Mouse (Mus musculus) hindbrain, embryonic 16.5 days (tissue): ENCODE measurements around the gene Myo18b. TPM values are rescaled to one million over a fixed set of nuclear protein-coding genes. Genes with fewer than 3 reads are reported as not detected.

ENCODE experiments used
- ATAC-seq: fragments of 200-750 bp; cut with Nextera tagmentation; 2 replicates; pipeline ENCODE4 v1.8.0; 2017; ENCODE audit warnings: moderate TSS enrichment, moderate library complexity
- H3K27ac ChIP-seq: fragments of 300-500 bp; sonication (generic); 2 replicates; pipeline ENCODE4 v1.5.1; 2014; ENCODE audit warnings: low read depth, mild to moderate bottlenecking, control low read depth, low read length, moderate library complexity
- H3K27me3 ChIP-seq: fragments of 300-500 bp; sonication (generic); replicated peaks from 2 replicates; pipeline ENCODE4 v1.6.1; 2014; ENCODE audit warnings: low read length; ENCODE audit not compliant: control insufficient read depth, insufficient read depth
- H3K36me3 ChIP-seq: fragments of 300-500 bp; sonication (generic); 2 replicates; pipeline ENCODE4 v1.6.1; 2014; ENCODE audit warnings: mild to moderate bottlenecking, low read length, moderate library complexity, mixed read lengths; ENCODE audit not compliant: control insufficient read depth, insufficient read depth
- H3K4me1 ChIP-seq: fragments of 300-500 bp; sonication (generic); 2 replicates; pipeline ENCODE4 v1.6.1; 2014; ENCODE audit warnings: low read depth, low read length; ENCODE audit not compliant: control insufficient read depth, insufficient read depth
- H3K4me2 ChIP-seq: fragments of 300-500 bp; sonication (generic); 2 replicates; pipeline ENCODE4 v1.6.1; 2014; ENCODE audit warnings: mild to moderate bottlenecking, low read length, control low read depth, moderate library complexity
- H3K4me3 ChIP-seq: fragments of 300-500 bp; sonication (generic); 2 replicates; pipeline ENCODE4 v1.5.1; 2014; ENCODE audit warnings: mild to moderate bottlenecking, low read length, control low read depth, moderate library complexity
- H3K9ac ChIP-seq: fragments of 300-500 bp; sonication (generic); 2 replicates; pipeline ENCODE4 v1.6.1; 2014; ENCODE audit warnings: low read depth, mild to moderate bottlenecking, control low read depth, low read length, moderate library complexity
- H3K9me3 ChIP-seq: fragments of 300-500 bp; sonication (generic); 2 replicates; pipeline ENCODE4 v1.6.1; 2014; ENCODE audit warnings: mild to moderate bottlenecking, low read length, moderate library complexity; ENCODE audit not compliant: control insufficient read depth
- WGBS: fragments of 180-500 bp; shearing (Covaris S2); extraction: QIAGEN DNeasy Blood & Tissue Kit; methylation state at CpG from one replicate; pipeline ENCODE4 v1.1.7; 2014; 5-methylcytosine and 5-hydroxymethylcytosine counted together
- polyA plus RNA-seq: library from polyadenylated mRNA; unstranded; fragments of >200 nt; fragmentation: Nextera tagmentation; extraction: Ambion mirVana; gene quantifications from 2 replicates; pipeline ENCODE4 v1.2.1, GENCODE M21; 2015

The Myo18b gene
- polyA plus RNA-seq, 1 experiment from 2014 or later = 1.2 TPM

- Histone ChIP-seq H3K9me3 (no peaks in the 10 kb centered on the region), H3K27me3 (no peaks in the 10 kb centered on the region), H3K4me1 (peaks cover 3% of the 10 kb centered on the region), H3K4me2 (no peak overlapping the region), H3K36me3 (no peaks in the 10 kb centered on the region), H3K27ac (no peak overlapping the region), H3K4me3 (no peak overlapping the region), H3K9ac (no peak overlapping the region)
- 83% methylated on average over 15 of the region's 15 CpGs for WGBS
- ATAC-seq = 0 out of 2 replicates have a peak, but pooled peaks have one; percentile 20
Observed at GRCm38 (mm10) chr5:112791792-112792780, 104.1 kb downstream of the Myo18b start.

- H3K27me3 ChIP-seq = no peaks in the 10 kb centered on the region
- H3K36me3 ChIP-seq = no peaks in the 10 kb centered on the region
- no peak overlapping the region for H3K27ac ChIP-seq
- WGBS = 67% methylated on average over 4 of the region's 4 CpGs
- H3K4me2 ChIP-seq = no peak overlapping the region
- H3K9me3 ChIP-seq = no peaks in the 10 kb centered on the region
- ATAC-seq = 0 out of 2 replicates have a peak, but pooled peaks have one; percentile 17
- H3K9ac ChIP-seq = no peak overlapping the region
- H3K4me1 ChIP-seq = no peaks in the 10 kb centered on the region
- no peak overlapping the region for H3K4me3 ChIP-seq
Observed at GRCm38 (mm10) chr5:112790376-112791111, 105.6 kb downstream of the Myo18b start.

GRCm38 (mm10) chr5:112788441-112788840, 107.7 kb downstream of the Myo18b start:
- no peak overlapping the region for H3K27ac ChIP-seq
- H3K4me2 ChIP-seq = no peak overlapping the region
- no peak overlapping the region for H3K9ac ChIP-seq
- ATAC-seq = no peak
- 92% methylated on average over 2 of the region's 2 CpGs for WGBS
- no peaks in the 10 kb centered on the region for H3K27me3 ChIP-seq
- H3K4me3 ChIP-seq = no peak overlapping the region
- no peaks in the 10 kb centered on the region for H3K36me3 ChIP-seq
- no peaks in the 10 kb centered on the region for H3K9me3 ChIP-seq
- H3K4me1 ChIP-seq = no peaks in the 10 kb centered on the region

DNA sequence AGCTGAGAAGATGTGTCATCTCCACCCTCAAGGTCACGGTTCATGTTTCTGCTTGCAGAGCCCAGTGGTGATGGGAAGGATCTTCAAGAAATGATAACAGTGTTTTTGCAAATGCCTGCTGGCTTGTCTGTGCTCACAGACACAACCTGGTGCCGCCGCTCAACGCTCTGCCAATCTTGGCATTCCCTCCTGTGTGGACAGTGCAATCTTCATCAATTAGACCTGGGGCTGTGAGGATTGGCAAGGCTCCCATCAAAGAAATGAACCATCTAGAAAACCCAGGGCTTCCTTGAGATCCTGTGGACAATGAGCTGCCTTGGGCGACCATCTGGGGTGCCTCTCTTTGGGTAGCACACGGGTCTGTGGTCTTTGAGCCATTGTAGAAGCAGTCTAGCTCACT, 109.4 kb downstream of the Myo18b start:
- 80% methylated on average over 6 of the region's 6 CpGs for WGBS
- no peak overlapping the region for H3K4me3 ChIP-seq
- no peaks in the 10 kb centered on the region for H3K4me1 ChIP-seq
- H3K4me2 ChIP-seq = no peak overlapping the region
- H3K9me3 ChIP-seq = no peaks in the 10 kb centered on the region
- no peak overlapping the region for H3K9ac ChIP-seq
- H3K27ac ChIP-seq = no peak overlapping the region
- no peaks in the 10 kb centered on the region for H3K36me3 ChIP-seq
- no peak for ATAC-seq
- no peaks in the 10 kb centered on the region for H3K27me3 ChIP-seq

- no peaks in the 10 kb centered on the region for H3K9me3 ChIP-seq
- no peak for ATAC-seq
- no peak overlapping the region for H3K4me2 ChIP-seq
- no peak overlapping the region for H3K9ac ChIP-seq
- H3K4me1 ChIP-seq = no peaks in the 10 kb centered on the region
- no peaks in the 10 kb centered on the region for H3K36me3 ChIP-seq
- no peak overlapping the region for H3K4me3 ChIP-seq
- H3K27me3 ChIP-seq = no peaks in the 10 kb centered on the region
- H3K27ac ChIP-seq = no peak overlapping the region
- 77% methylated on average over 8 of the region's 8 CpGs for WGBS
Observed at GRCm38 (mm10) chr5:112786031-112786430, 110.1 kb downstream of the Myo18b start.

- no peak overlapping the region for H3K27ac ChIP-seq
- H3K4me2 ChIP-seq = no peak overlapping the region
- H3K4me1 ChIP-seq = no peaks in the 10 kb centered on the region
- no peak overlapping the region for H3K9ac ChIP-seq
- H3K27me3 ChIP-seq = peaks cover 3% of the 10 kb centered on the region; the same call in 1 of the 2 replicates
- no peak for ATAC-seq
- H3K9me3 ChIP-seq = no peaks in the 10 kb centered on the region
- 85% methylated on average over 7 of the region's 7 CpGs for WGBS
- no peak overlapping the region for H3K4me3 ChIP-seq
- no peaks in the 10 kb centered on the region for H3K36me3 ChIP-seq
Observed at GRCm38 (mm10) chr5:112781719-112782118, 114.4 kb downstream of the Myo18b start.

GRCm38 (mm10) chr5:112781231-112781630, 114.9 kb downstream of the Myo18b start:
- 88% methylated on average over 4 of the region's 4 CpGs for WGBS
- no peak overlapping the region for H3K4me3 ChIP-seq
- H3K4me2 ChIP-seq = no peak overlapping the region
- no peak overlapping the region for H3K27ac ChIP-seq
- H3K9ac ChIP-seq = no peak overlapping the region
- no peaks in the 10 kb centered on the region for H3K4me1 ChIP-seq
- no peaks in the 10 kb centered on the region for H3K36me3 ChIP-seq
- no peaks in the 10 kb centered on the region for H3K9me3 ChIP-seq
- no peak for ATAC-seq
- H3K27me3 ChIP-seq = peaks cover 3% of the 10 kb centered on the region; the same call in 1 of the 2 replicates

- no peak overlapping the region for H3K27ac ChIP-seq
- no peaks in the 10 kb centered on the region for H3K9me3 ChIP-seq
- H3K4me3 ChIP-seq = no peak overlapping the region
- 47% methylated on average over 5 of the region's 5 CpGs for WGBS
- no peak overlapping the region for H3K9ac ChIP-seq
- no peak for ATAC-seq
- H3K4me2 ChIP-seq = no peak overlapping the region
- H3K36me3 ChIP-seq = no peaks in the 10 kb centered on the region
- peaks cover 3% of the 10 kb centered on the region; the same call in 1 of the 2 replicates for H3K27me3 ChIP-seq
- no peaks in the 10 kb centered on the region for H3K4me1 ChIP-seq
Observed at GRCm38 (mm10) chr5:112780383-112780782, 115.8 kb downstream of the Myo18b start.
